Mouse (Mus musculus) gastrocnemius, postnatal 36 days (tissue): ENCODE measurements around the gene Rgn. TPM values are rescaled to one million over a fixed set of nuclear protein-coding genes. Genes with fewer than 3 reads are reported as not detected.
A peak's percentile ranks its signal among the peaks of the same experiment; 100 is the strongest.

Experiments used
- DNase-seq, 2 experiments: peaks; one replicate each; pipeline ENCODE4 v3.0.0; 2022
- intact Hi-C: fragments of 180-260 bp; cut with DNase I; formaldehyde crosslinking; loops from one replicate; pipeline ENCODE4 v1.15.1; 2025
- long read RNA-seq, 2 experiments: library from polyadenylated mRNA; stranded (forward); transcript quantifications; one replicate each; pipeline ENCODE4 v2.0.0; 2021
- total RNA-seq, 2 experiments: library from RNA; stranded (reverse); gene quantifications; 2 replicates each; pipeline ENCODE4 v1.2.3; 2021

Gene Rgn
- total RNA-seq: not detected
- long read RNA-seq, experiment 1: 0 reads
- long read RNA-seq, experiment 2: 0 reads

GRCm38 (mm10) chrX:20549532-20549931 lies at the start of gene Rgn:
TSS of gene Rgn (plus strand) at chrX:20549787.
- intact Hi-C loops: no loop called here
- DNase-seq: no peak

- intact Hi-C loops: no loop called here
- no peak for DNase-seq
Measured at GRCm38 (mm10) chrX:20520290-20520939, 29.2 kb upstream of the Rgn start.

GRCm38 (mm10) chrX:20521578-20521977 lies 28.0 kb upstream of the Rgn start:
- no peak for DNase-seq
- intact Hi-C loops: no loop called here

- DNase-seq: no peak
- intact Hi-C loops: no loop called here
Measured at GRCm38 (mm10) chrX:20532621-20533020, 17.0 kb upstream of the Rgn start.

- DNase-seq: no peak
- intact Hi-C loops: no loop called here
Measured at GRCm38 (mm10) chrX:20543867-20544266, 5.7 kb upstream of the Rgn start.

GRCm38 (mm10) chrX:20547609-20548008 lies 2.0 kb upstream of the Rgn start:
- intact Hi-C loops: no loop called here
- no peak for DNase-seq

- peak in 1 of 2 experiments; percentile 4 for DNase-seq
- intact Hi-C loops: no loop called here
Measured at GRCm38 (mm10) chrX:20548011-20548879, 1.3 kb upstream of the Rgn start.

- intact Hi-C loops: no loop called here
- DNase-seq: no peak
Measured at GRCm38 (mm10) chrX:20548880-20549440, 627 bp upstream of the Rgn start.

- no peak for DNase-seq
- intact Hi-C loops: no loop called here
Measured at GRCm38 (mm10) chrX:20552199-20552598, 2.6 kb downstream of the Rgn start.

GRCm38 (mm10) chrX:20561846-20562245 lies 12.3 kb downstream of the Rgn start:
- intact Hi-C loops: no loop called here
- DNase-seq: no peak

GRCm38 (mm10) chrX:20563941-20564340 lies 14.4 kb downstream of the Rgn start:
- DNase-seq: no peak
- intact Hi-C loops: no loop called here

GRCm38 (mm10) chrX:20571024-20571423 lies 21.4 kb downstream of the Rgn start:
- intact Hi-C loops: no loop called here
- no peak for DNase-seq

- intact Hi-C loops: no loop called here
- DNase-seq: no peak
Measured at GRCm38 (mm10) chrX:20572683-20573082, 23.1 kb downstream of the Rgn start.

GRCm38 (mm10) chrX:20573927-20574326 lies 24.3 kb downstream of the Rgn start:
- no peak for DNase-seq
- intact Hi-C loops: no loop called here

GRCm38 (mm10) chrX:20587968-20588367 lies 38.4 kb downstream of the Rgn start:
- intact Hi-C loops: no loop called here
- no peak for DNase-seq

GRCm38 (mm10) chrX:20608500-20608899 lies 58.9 kb downstream of the Rgn start:
- no peak for DNase-seq
- intact Hi-C loops: no loop called here

Other genes starting within 250 kb of the Rgn start
- 1 to 10 TPM; 5.8 to 5.9 TPM for gene Rp2, start 185.3 kb upstream of the Rgn start, total RNA-seq
- gene Jade3, start 124.1 kb upstream of the Rgn start, total RNA-seq: under 1 TPM; 0.54 to 0.59 TPM
- 10 to 100 TPM; 11.0 to 12.4 TPM for gene Rbm10, start 67.7 kb downstream of the Rgn start, total RNA-seq
- 100 to 1,000 TPM; 396 to 423 TPM for gene Ndufb11, start 67.8 kb downstream of the Rgn start, total RNA-seq
- 100 to 1,000 TPM; 130 to 151 TPM for gene Uba1, start 108.5 kb downstream of the Rgn start, total RNA-seq
- 100 to 1,000 TPM; 112 to 126 TPM for gene Cdk16, start 138.2 kb downstream of the Rgn start, total RNA-seq
- 1 to 10 TPM; 1.1 to 1.9 TPM for gene Usp11, start 154.1 kb downstream of the Rgn start, total RNA-seq
- gene Araf, start 248.0 kb downstream of the Rgn start, total RNA-seq: 10 to 100 TPM; 73.3 to 90.0 TPM